Mouse (Mus musculus): Measurements from ENCODE around the gene Klhl10.

DNA sequence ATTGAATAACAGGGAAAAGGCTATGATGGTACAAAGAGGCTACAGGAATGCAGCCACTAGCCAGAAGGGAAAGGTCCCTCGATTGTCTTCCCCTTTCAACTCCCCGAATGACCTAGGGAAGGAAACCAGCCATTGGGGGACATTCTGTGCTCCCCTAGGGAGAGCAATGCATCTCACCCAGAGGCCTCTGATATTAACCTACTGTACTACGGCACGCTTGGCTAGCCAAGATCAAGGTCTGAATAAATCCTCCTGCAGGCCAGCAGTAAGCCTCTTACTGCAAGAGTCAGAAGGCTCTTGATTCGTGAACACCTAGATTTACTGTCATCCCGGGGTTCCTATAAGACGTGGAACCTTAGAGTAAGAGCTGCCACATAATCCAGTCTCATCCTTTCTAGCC, 58.9 kb downstream of the Klhl10 start:
- TF ChIP-seq CTCF (IDR thresholded peaks at IDR 0.05; ENCODE audit: low read depth, low read length) (no peak), GATA1 (IDR thresholded peaks at IDR 0.05; ENCODE audit: borderline replicate concordance, low read length) (no peak), TAL1 (conservative IDR thresholded peaks at IDR 0.05; ENCODE audit: low read depth, low read length) (no peak), POLR2AphosphoS5 (IDR thresholded peaks at IDR 0.05; ENCODE audit: insufficient replicate concordance, low read depth, low read length) (no peak)
